Mouse (Mus musculus): ENCODE measurements at regions not wholly inside any gene's neighbourhood (a gene's known extent, or its start where the extent isn't known, plus 50 kb on each side); places are given as distances from the start of the nearest gene placed in this dataset.
"Not testable (repeated sequence)": the region's sequence is repeated elsewhere in the genome, so short reads cannot be mapped to it uniquely, and the experiment has no call there.

- DNase-seq: no peak
These were observed 611.2 kb downstream of the 5730507C01Rik start for GRCm38 (mm10) chr12:19125541-19125940.

- peak; percentile 19 to 39 for DNase-seq
These were observed 661.3 kb downstream of the 5730507C01Rik start for GRCm38 (mm10) chr12:19175631-19176030.

- no peak for DNase-seq
These were observed 678.1 kb downstream of the 5730507C01Rik start for GRCm38 (mm10) chr12:19192396-19192795.

- DNase-seq: not testable (repeated sequence)
These were observed 678.7 kb downstream of the 5730507C01Rik start for GRCm38 (mm10) chr12:19193041-19193440.

GRCm38 (mm10) chr12:19223996-19224395, 709.7 kb downstream of the 5730507C01Rik start:
- DNase-seq: not testable (repeated sequence)

GRCm38 (mm10) chr12:19246731-19247130, 707.6 kb upstream of the Gm21863 start:
- peak; percentile 18 to 28 for DNase-seq

GRCm38 (mm10) chr12:19288271-19288890, 665.9 kb upstream of the Gm21863 start:
- DNase-seq: peak; percentile 11 to 45

- DNase-seq: peak in 1 of 2 experiments; percentile 0
These were observed 665.3 kb upstream of the Gm21863 start for GRCm38 (mm10) chr12:19289038-19289437.

GRCm38 (mm10) chr12:19292068-19292770, 662.1 kb upstream of the Gm21863 start:
- not testable (repeated sequence) for DNase-seq

Measured in cerebellum, postnatal 10 days (tissue).